Mouse (Mus musculus) spleen, postnatal 10 days (tissue): ENCODE results near the gene Gabarap.

ENCODE experiments used
- DNase-seq, 2 experiments: peaks; one replicate each; pipeline ENCODE4 v3.0.0; 2021 to 2022; ENCODE audit warnings: low spot score in 2 of 2

The Gabarap gene

GRCm38 (mm10) chr11:69968793-69969192, 22.1 kb upstream of the Gabarap start:
- no peak for DNase-seq

GRCm38 (mm10) chr11:69970222-69970621, 20.7 kb upstream of the Gabarap start:
- no peak for DNase-seq

- no peak for DNase-seq
Measured at GRCm38 (mm10) chr11:69970775-69971174, 20.2 kb upstream of the Gabarap start.

- no peak for DNase-seq
Measured at GRCm38 (mm10) chr11:69974907-69975306, 16.0 kb upstream of the Gabarap start.

GRCm38 (mm10) chr11:69976271-69976670, 14.7 kb upstream of the Gabarap start:
- no peak for DNase-seq

GRCm38 (mm10) chr11:69979827-69980195, 11.1 kb upstream of the Gabarap start:
- no peak for DNase-seq

- peak; percentile 95 to 96 for DNase-seq
Measured at GRCm38 (mm10) chr11:69980196-69981140, 10.5 kb upstream of the Gabarap start.

GRCm38 (mm10) chr11:69981141-69981762, 9.7 kb upstream of the Gabarap start, which contains the start of gene Ctdnep1:
TSS of gene Ctdnep1 (plus strand) at chr11:69981156.
- peak; percentile 53 to 55 for DNase-seq

GRCm38 (mm10) chr11:69982225-69982624, 8.7 kb upstream of the Gabarap start, which contains the start of gene Elp5:
TSS of gene Elp5 (minus strand) at chr11:69982517.
- DNase-seq, result no peak

- DNase-seq, result peak in 1 of 2 experiments; percentile 46
Measured at GRCm38 (mm10) chr11:69982877-69983276, 8.1 kb upstream of the Gabarap start.

- DNase-seq, result no peak
Measured at GRCm38 (mm10) chr11:69983377-69983776, 7.6 kb upstream of the Gabarap start.

GRCm38 (mm10) chr11:69984431-69984830, 6.5 kb upstream of the Gabarap start:
- no peak for DNase-seq

GRCm38 (mm10) chr11:69989949-69990348, 994 bp upstream of the Gabarap start:
- DNase-seq, result no peak

GRCm38 (mm10) chr11:69991711-69992110, 768 bp downstream of the Gabarap start:
- no peak for DNase-seq

- no peak for DNase-seq
Measured at GRCm38 (mm10) chr11:69992396-69992795, 1.5 kb downstream of the Gabarap start.

- no peak for DNase-seq
Measured at GRCm38 (mm10) chr11:69992932-69993331, 2.0 kb downstream of the Gabarap start.

GRCm38 (mm10) chr11:69994401-69995090, 3.6 kb downstream of the Gabarap start:
- DNase-seq, result no peak

- peak; percentile 89 to 96 for DNase-seq
Measured at GRCm38 (mm10) chr11:69995391-69995960, 4.5 kb downstream of the Gabarap start, which contains the start of gene Phf23. TSS of gene Phf23 (plus strand) at chr11:69995777.

- peak; percentile 68 to 75 for DNase-seq
Measured at GRCm38 (mm10) chr11:69996161-69997061, 5.5 kb downstream of the Gabarap start.

GRCm38 (mm10) chr11:69997070-69997509, 6.1 kb downstream of the Gabarap start:
- peak; percentile 84 to 94 for DNase-seq
